Mouse (Mus musculus): Measurements from ENCODE around the gene Zfp607a. TPM values are rescaled to one million over a fixed set of nuclear protein-coding genes. Genes with fewer than 3 reads are reported as not detected.

Gene Zfp607a
- 1.2 and 1.3 TPM in 2 replicates for polyA plus RNA-seq (2015; fragmentation: Nextera tagmentation; extraction: Ambion mirVana)

DNA sequence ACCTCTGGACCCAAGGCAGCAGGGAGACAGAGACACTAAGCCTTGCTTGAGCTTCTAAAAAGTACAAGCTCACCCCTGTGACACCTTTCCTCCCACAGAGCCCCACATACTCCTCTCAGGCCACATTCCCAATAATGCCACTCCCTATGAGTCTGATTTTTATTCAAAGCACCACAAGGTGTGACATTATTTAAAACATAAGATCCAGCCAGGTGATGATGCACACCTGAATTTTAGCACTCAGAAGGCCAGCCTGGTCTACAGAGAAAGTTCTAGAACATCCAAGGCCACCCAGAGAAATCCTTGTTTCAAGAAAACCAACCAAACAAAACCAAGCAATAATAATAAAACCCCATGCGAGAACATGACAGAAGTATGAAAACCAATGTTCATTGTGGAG, at the start of gene Zfp607a:
Gene Zfp607a (plus strand): TSS at position 301 of the 400 bp plus-strand sequence.
- no peaks in the 10 kb centered on the region for H3K27me3 ChIP-seq (replicated peaks; ENCODE audit: control insufficient read depth, insufficient read depth, low read length)
- no peak within 1 kb of the TSS for H3K27ac ChIP-seq (ENCODE audit: low read depth, low read length)
- no peak for ATAC-seq
- 93% methylated on average over 1 of the region's 1 CpGs for WGBS
- H3K4me3 ChIP-seq (ENCODE audit: low read depth, low read length) = no peak within 1 kb of the TSS
- H3K9me3 ChIP-seq (ENCODE audit: control insufficient read depth) = no peaks in the 10 kb centered on the region
- H3K4me1 ChIP-seq (replicated peaks; ENCODE audit: control insufficient read depth, insufficient read depth, low read length) = no peaks in the 10 kb centered on the region
- H3K36me3 ChIP-seq (ENCODE audit: control insufficient read depth, insufficient read depth) = peaks cover 13% of the 10 kb centered on the region
- no peak within 1 kb of the TSS for H3K4me2 ChIP-seq (replicated peaks; ENCODE audit: low read depth)
- no peak within 1 kb of the TSS for H3K9ac ChIP-seq (ENCODE audit: low read depth, low read length)
- TF ChIP-seq CTCF (IDR thresholded peaks at IDR 0.05; ENCODE audit: low read depth) = no peak

DNA sequence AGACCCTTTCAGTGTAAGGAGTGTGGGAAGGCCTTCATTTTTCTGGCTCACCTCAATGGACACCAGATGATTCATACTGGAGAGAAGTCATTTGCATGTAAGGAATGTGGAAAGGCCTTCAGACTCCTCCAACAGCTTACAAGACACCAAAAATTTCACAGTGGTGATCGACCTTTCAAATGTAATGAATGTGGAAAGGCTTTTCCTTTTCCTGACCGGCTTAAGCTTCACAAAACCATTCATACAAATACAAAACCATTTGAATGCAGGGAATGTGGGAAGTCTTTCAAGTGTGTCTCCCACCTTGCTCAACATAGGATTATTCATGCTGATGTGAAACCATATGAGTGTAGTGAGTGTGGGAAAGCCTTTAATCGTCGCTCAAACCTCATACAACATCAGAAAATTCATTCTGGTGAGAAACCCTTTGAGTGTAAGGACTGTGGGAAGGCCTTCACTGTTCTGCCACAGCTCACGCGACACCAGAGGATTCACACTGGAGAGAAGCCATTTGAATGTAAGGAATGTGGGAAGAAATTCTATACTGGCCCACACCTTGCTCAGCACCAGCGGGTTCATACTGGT, 38.7 kb upstream of the Zfp607a start:
- no peak for ATAC-seq
- H3K9ac ChIP-seq (ENCODE audit: low read depth, low read length) = no peak overlapping the region
- no peak overlapping the region for H3K4me2 ChIP-seq (replicated peaks; ENCODE audit: low read depth)
- no peak overlapping the region for H3K27ac ChIP-seq (ENCODE audit: low read depth, low read length)
- H3K4me1 ChIP-seq (replicated peaks; ENCODE audit: control insufficient read depth, insufficient read depth, low read length) = no peaks in the 10 kb centered on the region
- peaks cover 29% of the 10 kb centered on the region for H3K36me3 ChIP-seq (ENCODE audit: control insufficient read depth, insufficient read depth)
- no peak overlapping the region for H3K4me3 ChIP-seq (ENCODE audit: low read depth, low read length)
- 95% methylated on average over 7 of the region's 7 CpGs for WGBS
- no peaks in the 10 kb centered on the region for H3K9me3 ChIP-seq (ENCODE audit: control insufficient read depth)
- no peak for TF ChIP-seq CTCF (IDR thresholded peaks at IDR 0.05; ENCODE audit: low read depth)
- no peaks in the 10 kb centered on the region for H3K27me3 ChIP-seq (replicated peaks; ENCODE audit: control insufficient read depth, insufficient read depth, low read length)

DNA sequence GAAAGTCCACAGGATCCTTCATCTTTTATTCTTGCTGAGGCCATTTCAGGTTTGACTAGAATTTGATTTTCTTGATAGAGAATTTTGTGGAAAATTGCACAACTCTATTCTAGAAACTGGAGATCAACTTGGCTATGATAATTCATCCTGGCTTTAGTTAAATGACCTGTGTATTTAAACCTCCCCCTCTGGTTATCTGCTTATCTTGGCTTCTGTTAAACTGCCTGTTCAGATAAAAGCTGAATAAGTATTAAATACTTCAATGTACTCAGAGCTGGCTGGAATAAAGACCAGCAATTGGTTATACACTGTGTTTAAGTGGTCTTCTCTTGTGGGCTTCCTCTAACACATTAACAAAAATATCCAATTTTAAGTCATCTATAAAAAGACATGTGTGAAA, 34.7 kb upstream of the Zfp607a start:
- H3K4me3 ChIP-seq (ENCODE audit: low read depth, low read length) = no peak overlapping the region
- peaks cover 6% of the 10 kb centered on the region; the same call in 1 of the 2 replicates for H3K9me3 ChIP-seq (ENCODE audit: control insufficient read depth)
- H3K4me1 ChIP-seq (replicated peaks; ENCODE audit: control insufficient read depth, insufficient read depth, low read length) = no peaks in the 10 kb centered on the region
- H3K4me2 ChIP-seq (replicated peaks; ENCODE audit: low read depth) = no peak overlapping the region
- peaks cover 17% of the 10 kb centered on the region for H3K36me3 ChIP-seq (ENCODE audit: control insufficient read depth, insufficient read depth)
- no peaks in the 10 kb centered on the region for H3K27me3 ChIP-seq (replicated peaks; ENCODE audit: control insufficient read depth, insufficient read depth, low read length)
- no peak for TF ChIP-seq CTCF (IDR thresholded peaks at IDR 0.05; ENCODE audit: low read depth)
- ATAC-seq = no peak
- H3K27ac ChIP-seq (ENCODE audit: low read depth, low read length) = no peak overlapping the region
- no peak overlapping the region for H3K9ac ChIP-seq (ENCODE audit: low read depth, low read length)

DNA sequence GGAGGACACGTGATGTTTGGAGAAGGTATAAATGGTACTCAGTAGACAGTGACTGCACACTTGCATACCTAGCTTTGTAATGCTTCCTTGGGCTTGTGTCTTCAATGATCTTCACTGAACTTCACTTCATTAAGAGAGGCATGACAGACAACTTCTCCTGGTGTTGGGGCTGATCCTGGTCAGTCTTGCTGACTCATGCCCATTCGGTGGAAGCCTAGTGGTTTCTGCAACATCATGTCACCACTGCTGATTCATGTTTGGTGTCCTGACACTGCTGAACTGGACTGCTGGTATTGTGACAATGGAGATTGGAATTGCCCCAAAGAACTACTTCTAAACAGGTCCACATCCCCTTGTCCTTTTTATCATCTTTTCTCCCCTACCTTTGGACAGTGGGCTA, 23.2 kb upstream of the Zfp607a start:
- 74% methylated on average over 2 of the region's 2 CpGs for WGBS
- H3K27ac ChIP-seq (ENCODE audit: low read depth, low read length) = no peak overlapping the region
- no peak overlapping the region for H3K4me3 ChIP-seq (ENCODE audit: low read depth, low read length)
- 0 out of 2 replicates have a peak, but pooled peaks cover 2% of the 10 kb centered on the region for H3K27me3 ChIP-seq (replicated peaks; ENCODE audit: control insufficient read depth, insufficient read depth, low read length)
- H3K9ac ChIP-seq (ENCODE audit: low read depth, low read length) = no peak overlapping the region
- no peak for TF ChIP-seq CTCF (IDR thresholded peaks at IDR 0.05; ENCODE audit: low read depth)
- H3K4me2 ChIP-seq (replicated peaks; ENCODE audit: low read depth) = no peak overlapping the region
- no peaks in the 10 kb centered on the region for H3K4me1 ChIP-seq (replicated peaks; ENCODE audit: control insufficient read depth, insufficient read depth, low read length)
- H3K36me3 ChIP-seq (ENCODE audit: control insufficient read depth, insufficient read depth) = no peaks in the 10 kb centered on the region
- no peaks in the 10 kb centered on the region for H3K9me3 ChIP-seq (ENCODE audit: control insufficient read depth)
- no peak for ATAC-seq

DNA sequence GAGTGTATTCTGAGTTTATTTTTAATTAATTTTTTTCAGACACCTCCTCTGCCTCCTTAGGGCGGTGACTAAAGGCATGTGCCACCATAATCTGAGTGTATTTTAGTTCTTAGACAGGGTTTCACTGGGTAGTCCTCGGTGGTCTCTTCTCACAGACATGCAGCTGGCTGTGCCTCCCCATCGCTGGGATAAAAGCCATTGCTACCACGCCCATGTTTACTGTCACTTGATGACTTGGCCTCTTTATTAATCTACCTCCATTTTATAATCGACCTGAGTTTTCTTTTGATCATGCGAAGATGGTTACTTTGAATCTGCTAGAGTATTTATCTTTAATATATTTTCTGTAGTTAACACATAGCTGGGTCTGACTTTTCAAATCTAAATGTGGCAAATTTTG, 19.4 kb upstream of the Zfp607a start:
- H3K4me2 ChIP-seq (replicated peaks; ENCODE audit: low read depth) = peak overlapping the region; percentile 77
- no peaks in the 10 kb centered on the region for H3K36me3 ChIP-seq (ENCODE audit: control insufficient read depth, insufficient read depth)
- 17% methylated on average over 6 of the region's 6 CpGs for WGBS
- no peaks in the 10 kb centered on the region for H3K4me1 ChIP-seq (replicated peaks; ENCODE audit: control insufficient read depth, insufficient read depth, low read length)
- no peak for ATAC-seq
- 0 out of 2 replicates have a peak, but pooled peaks cover 2% of the 10 kb centered on the region for H3K27me3 ChIP-seq (replicated peaks; ENCODE audit: control insufficient read depth, insufficient read depth, low read length)
- no peak for TF ChIP-seq CTCF (IDR thresholded peaks at IDR 0.05; ENCODE audit: low read depth)
- no peaks in the 10 kb centered on the region for H3K9me3 ChIP-seq (ENCODE audit: control insufficient read depth)
- peak overlapping the region; percentile 67 for H3K9ac ChIP-seq (ENCODE audit: low read depth, low read length)
- peak overlapping the region; percentile 73 for H3K27ac ChIP-seq (ENCODE audit: low read depth, low read length)
- H3K4me3 ChIP-seq (ENCODE audit: low read depth, low read length) = peak overlapping the region; percentile 56

DNA sequence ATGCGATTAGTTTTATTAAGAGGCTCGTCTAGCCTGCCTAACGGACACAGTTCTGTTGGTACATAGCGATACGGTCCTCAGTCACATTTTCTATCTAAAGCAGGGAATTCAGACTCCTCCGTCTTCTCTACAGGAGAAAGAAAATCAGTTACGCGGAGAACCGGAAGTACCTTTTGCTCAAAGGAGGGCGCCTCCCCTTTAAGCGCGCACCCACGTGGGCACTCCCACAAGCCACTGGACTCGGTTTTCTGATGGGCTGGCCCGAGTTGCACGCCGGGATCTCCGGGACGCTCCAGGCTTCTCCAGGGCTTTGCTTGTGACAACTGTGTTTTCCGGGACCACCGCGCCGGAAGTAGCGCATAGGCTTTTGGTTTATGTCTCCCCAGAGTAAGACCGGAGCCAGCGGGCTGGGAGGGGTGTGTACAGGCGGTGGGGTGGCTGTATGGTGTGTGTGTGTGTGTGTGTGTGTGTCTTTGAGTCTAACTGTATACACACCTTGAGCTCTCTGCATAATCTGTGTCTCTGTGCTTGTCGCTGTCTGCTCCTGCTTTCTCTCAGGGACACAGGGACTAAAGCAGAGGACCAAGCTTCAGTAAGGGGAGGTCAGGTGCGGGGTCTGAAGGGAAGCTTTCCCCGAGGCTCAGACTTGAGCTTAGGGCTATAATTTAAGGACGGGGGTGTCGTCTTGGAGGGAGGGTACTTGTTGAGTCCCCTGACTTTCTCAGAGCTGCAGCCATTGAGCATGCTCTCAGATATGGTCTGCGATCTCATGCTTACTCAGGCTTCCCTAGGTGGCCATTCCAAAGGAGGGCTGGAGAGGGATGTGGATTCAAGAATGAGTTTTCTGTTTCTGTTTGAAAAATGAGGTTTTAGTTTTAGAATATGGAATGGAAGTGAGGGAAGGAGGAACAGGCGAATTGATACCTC, 18.7 kb upstream of the Zfp607a start, which contains the start of gene Zfp59:
Gene Zfp59 (plus strand): TSS at position 285 of the 927 bp plus-strand sequence.
- Histone ChIP-seq H3K4me3 (ENCODE audit: low read depth, low read length) (peak within 1 kb of the TSS; percentile 56), H3K9me3 (ENCODE audit: control insufficient read depth) (no peaks in the 10 kb centered on the region), H3K27ac (ENCODE audit: low read depth, low read length) (peak within 1 kb of the TSS; percentile 73), H3K4me2 (replicated peaks; ENCODE audit: low read depth) (peak within 1 kb of the TSS; percentile 77), H3K9ac (ENCODE audit: low read depth, low read length) (peak within 1 kb of the TSS; percentile 67), H3K4me1 (replicated peaks; ENCODE audit: control insufficient read depth, insufficient read depth, low read length) (no peaks in the 10 kb centered on the region), H3K27me3 (replicated peaks; ENCODE audit: control insufficient read depth, insufficient read depth, low read length) (0 out of 2 replicates have a peak, but pooled peaks cover 2% of the 10 kb centered on the region), H3K36me3 (ENCODE audit: control insufficient read depth, insufficient read depth) (no peaks in the 10 kb centered on the region)
- 3% methylated on average over 34 of the region's 34 CpGs for WGBS
- ATAC-seq = peak; percentile 98
- 0 out of 2 replicates have a peak, but pooled peaks have one; percentile 10 for TF ChIP-seq CTCF (IDR thresholded peaks at IDR 0.05; ENCODE audit: low read depth)
